Mouse (Mus musculus): Measurements from ENCODE around the gene Fam102a.

Gene Fam102a

DNA sequence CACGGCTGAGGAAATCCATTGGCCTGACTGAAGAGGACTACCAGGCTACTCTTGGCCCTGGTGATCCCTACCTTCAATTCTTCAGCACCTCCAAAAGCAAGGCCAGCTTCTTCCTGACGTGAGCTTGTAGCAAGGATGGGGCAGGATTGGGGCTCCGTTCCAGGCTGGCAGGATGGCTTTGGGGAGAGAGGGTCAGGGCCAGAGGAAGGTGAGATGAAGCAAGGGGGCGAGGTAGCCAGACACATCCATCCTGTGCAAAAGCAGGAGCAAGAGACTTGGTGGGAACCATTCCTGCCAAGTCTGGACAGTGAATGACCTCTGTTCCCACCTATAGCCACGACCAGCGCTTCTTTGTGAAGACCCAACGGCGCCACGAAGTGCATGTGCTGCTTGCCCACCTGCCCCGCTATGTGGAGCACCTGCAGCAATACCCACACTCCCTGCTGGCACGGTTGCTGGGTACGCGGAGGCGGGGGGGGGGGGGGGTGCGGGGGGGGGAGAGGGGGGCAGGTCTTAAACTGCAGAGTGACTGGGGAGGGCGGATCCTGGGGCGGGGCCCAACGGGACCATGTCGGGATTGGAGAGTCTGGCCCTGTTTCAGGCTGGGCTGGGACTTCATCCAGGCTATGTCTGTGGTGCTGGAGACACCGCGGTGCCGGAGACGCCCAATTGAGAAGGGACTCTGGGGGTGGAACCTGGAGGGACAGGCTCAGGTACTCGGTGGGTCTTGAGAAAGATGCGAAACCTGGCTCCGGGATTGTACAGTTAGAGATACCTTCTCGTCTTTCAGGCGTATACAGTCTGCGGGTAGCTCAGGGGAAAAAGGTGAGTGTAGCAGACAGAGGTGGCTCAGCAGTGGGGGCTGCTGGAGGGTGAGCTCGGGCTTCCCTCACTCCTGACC, 43.3 kb downstream of the Fam102a start:
- no peak for DNase-seq (ENCODE audit: low read depth, low spot score)

DNA sequence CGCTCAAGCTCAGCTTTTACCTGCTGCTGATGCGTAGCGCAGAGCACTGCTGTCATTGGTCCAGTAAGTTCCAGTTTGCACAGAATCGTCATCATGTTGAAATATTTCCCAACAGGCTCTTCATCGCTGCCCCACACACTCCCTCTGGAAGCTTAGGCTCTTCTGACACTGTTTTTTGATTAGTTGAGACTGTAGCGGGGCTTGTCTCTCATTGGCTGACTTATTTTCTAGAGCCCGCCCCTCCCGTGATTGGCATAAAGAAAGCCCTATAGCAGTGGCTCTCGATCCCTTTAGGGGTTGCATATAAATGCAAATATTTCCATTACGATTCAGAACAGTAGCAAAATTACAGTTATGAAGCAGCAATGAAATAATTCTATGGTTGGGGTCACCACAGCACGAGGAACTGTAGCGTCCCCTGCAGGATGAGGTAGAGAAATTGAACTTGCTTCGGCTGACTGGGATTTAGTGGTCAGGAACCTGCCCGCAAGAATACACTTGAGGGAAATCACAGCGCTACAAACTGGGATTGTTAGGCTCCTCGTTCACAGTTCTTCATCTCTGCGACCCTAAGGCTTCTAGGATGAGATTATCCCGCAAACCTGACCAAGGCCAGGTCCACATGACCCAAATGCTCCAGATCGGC, 46.4 kb downstream of the Fam102a start:
- no peak for DNase-seq (ENCODE audit: low read depth, low spot score)

DNA sequence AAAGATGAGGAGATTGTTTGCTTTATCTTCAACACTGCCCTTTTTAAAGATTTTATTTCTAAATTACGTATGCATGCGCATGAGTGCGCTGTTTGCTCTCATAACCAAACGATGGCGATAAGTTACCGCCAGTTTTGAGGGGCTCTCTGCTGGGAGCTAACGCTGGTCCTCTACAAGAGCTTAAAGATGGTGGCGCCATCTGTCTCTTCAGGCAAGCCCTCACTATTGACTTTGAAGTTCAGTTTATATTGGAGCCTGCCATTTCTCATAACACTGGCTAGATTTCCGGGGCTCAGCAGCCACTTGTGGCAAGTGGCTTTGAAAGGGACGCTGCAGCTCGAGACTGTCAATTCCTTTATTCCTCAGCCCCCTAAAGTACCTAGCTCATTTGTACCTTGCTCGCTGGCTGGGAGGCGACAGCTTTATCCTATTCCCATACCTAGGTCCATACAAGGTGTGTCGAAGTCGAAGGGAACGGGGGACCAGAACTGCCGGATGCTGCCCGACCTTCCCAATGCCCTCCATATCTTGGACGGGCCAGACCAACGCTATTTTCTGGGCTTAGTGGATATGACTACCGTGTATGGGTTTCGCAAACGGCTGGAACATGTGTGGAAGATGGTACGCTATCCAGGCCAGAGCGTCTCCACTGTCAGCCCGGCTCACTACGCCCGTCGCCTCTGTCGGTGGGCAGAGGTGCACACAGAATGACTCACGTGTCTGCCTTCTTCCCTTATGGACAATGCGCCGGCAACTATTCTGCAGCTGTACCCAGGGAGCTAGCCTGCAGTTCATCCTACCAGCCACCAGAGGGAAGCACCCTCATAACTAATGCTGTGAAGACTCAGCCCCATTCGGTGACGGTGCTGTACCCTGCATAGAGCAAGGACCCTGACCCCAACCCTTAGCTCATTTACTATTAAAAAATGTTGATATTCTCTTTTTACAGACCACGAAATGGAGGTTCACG, 48.0 kb downstream of the Fam102a start:
- peak; percentile 82 for DNase-seq (ENCODE audit: low read depth, low spot score)

DNA sequence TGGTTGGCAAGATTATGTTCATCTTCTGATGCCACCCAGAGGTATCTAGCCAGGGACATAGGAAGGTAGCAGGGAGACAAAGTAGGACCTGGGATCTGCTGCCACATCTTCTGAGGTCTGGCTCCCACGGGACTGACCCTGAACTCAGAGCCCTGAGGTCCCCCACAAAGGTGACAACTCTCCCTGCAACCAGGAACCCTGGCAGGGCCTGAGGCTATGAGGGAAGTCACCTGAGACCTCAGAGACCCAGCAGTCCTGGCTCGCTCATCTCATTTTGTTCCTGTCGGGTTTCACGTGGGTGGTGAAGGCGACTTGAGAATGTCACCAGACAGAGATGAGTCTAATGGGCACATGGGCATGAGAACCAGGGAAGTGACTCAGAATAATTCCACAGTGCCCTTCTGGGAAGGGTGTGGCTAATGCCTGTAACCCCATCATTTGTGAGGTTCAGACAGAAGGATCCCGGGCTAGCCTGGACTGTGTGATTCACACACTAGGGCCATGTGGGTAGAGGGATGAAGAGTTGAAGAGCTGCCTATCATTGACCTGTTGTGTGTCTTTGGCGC, 50.1 kb downstream of the Fam102a start:
- no peak for DNase-seq (ENCODE audit: low read depth, low spot score)

DNA sequence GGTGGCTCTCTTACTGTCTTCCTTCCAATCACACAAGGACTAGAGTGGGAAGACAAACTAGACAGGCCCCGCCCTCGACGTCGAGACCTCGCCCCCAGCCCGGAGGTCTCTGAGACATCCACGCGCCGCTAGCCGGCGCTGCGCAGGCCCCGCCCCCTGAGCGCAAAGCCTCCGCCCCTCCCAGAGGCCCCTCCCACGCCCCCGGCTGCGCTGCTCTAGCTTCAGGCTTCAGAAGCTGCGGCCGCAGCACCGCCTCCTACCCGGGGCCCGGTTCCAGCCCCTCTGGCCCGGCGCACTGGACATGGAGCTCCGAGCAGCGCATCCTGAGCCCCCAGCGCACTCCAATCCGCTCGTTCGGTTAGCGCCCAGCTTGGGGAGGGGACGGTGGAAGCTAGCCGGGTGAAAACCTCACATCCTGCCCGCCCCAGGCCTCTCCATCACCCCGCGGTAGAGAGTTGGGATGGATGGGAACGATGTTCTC, 51.8 kb downstream of the Fam102a start, which contains the start of gene St6galnac4:
St6galnac4 (plus strand) TSS at position 225 of the 481 bp plus-strand sequence.
- peak; percentile 96 for DNase-seq (ENCODE audit: low read depth, low spot score)

DNA sequence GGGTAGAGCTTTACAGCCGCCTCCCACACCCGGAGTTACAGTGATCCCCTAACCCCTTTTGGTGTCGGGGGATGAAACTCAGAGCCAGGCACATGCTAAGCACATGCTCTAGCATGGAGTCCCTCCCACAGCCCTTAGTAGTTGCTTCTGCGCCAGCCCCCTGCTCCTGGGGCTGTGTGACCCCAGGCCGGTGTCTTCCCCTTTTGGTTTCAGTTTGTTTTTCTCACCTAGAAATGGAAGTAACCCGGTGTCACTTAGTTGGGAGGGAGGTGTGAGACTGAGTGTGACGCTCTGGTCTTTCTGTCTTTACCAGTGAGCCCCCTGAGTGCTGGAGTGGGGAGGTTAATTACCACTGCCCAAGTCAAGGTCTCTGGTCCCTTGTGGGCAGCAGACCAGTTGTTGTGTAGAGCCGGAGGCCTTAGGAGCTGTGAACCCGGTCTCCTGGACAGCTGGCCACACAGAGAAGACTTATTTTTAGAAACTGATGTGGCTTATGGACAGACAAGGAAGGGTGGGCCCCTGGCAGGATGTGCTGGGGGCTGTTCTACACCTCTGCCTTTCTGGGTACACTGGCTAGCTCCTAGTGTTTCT, 52.7 kb downstream of the Fam102a start:
- peak; percentile 82 for DNase-seq (ENCODE audit: low read depth, low spot score)

DNA sequence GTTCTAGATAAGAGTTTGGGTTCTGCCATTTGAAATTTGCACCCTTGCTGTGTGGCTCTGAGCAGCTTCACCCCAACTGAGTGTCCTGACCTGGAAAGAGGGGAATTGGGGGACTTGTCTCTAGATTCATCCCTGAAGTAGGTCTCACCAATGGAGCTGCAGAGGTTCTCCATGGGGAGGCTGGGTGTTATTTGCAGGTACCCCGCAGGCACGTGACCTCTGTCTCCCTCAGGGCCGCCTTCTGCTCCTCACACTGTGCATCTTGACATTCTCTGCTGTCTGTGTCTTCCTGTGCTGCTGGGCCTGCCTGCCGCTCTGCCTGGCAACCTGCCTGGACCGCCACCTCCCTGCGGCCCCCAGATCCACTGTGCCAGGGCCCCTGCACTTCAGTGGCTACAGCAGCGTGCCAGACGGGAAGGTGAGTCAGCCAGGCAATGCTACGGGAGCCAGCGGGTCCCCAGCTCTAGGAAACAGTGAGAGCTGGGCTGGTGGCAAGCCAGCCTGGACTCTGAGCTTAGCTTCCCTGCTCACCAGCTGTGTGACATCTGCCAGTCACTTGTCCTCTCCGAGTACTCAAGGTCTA, 54.2 kb downstream of the Fam102a start:
- DNase-seq (ENCODE audit: low read depth, low spot score), result no peak

DNA sequence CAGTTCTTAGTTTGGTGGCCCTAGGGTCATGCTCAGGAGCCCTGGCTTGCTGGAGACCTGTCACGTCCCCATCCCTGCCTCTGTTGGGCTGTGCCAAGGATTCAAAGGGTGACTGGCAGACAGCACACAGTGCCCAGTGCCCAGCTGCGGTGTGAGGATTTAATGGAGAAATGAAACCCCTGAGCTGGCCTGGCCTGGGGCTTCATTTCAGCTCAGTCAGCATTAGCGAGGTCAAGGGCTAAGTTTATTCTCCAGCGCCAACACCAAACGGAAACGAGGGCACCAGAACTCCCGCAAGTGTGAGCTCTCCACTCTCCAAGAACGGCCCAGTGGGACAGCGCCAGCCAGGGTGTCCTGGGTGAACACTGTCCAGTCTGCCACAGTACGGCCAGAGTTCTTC, 55.1 kb downstream of the Fam102a start:
- no peak for DNase-seq (ENCODE audit: low read depth, low spot score)

DNA sequence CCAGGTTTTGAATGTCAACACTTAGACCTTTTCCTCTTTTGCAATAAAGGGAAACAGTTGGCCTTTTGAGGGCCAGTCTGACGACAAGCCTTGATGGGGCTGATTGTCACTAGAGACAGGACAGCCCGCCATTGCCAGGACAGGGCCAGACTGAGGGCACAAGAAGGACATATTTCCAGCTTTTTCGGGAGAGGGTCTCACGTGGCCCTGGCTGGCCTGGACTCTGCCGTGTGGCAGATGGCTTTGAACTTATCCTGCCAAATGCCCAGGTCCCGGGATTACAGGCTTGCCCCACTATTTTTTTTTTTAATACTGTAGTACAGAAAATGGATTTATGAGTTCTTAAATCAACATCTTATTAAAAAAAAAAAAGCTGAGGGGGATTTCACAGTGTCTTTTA, 56.1 kb downstream of the Fam102a start:
- DNase-seq (ENCODE audit: low read depth, low spot score), result no peak

DNA sequence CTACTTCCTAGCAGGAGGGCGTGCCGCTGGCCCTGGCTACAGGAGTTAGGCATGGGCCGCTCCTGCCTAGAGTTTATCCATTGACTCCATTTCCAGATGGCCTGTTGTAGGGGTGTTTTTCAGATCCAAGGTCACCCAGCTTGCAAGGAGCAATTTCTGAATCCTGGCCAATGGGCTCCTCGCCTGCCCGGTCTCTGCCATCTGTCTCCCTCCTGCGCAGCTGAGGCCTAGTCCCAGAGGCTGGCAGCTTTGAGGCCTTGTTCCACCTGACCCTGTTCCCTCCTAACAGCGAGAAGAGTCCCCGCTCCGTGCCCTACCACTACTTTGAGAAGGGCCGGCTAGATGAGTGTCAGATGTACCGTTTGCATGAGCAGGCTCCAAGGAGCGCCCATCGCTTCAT, 61.6 kb downstream of the Fam102a start:
- DNase-seq (ENCODE audit: low read depth, low spot score), result no peak

DNA sequence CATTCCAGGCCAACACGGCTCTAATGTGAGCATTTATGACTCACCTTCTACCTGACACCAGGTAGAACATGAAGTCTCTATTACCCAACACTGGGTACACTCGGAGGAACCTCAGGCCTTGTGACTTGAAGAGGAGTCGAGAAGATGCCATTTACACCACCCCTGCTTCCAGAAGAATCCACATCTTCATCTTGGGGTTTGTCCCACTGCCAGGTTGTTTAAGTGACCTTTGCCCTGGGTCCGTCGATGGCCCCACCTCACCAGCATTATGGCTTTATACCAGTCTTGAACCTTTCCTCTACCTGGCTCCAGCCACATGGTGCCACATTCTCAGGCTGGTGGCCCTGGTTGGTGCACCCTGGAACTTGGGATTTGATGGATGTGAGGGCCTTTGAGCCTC, 62.1 kb downstream of the Fam102a start:
- DNase-seq (ENCODE audit: low read depth, low spot score), result no peak

DNA sequence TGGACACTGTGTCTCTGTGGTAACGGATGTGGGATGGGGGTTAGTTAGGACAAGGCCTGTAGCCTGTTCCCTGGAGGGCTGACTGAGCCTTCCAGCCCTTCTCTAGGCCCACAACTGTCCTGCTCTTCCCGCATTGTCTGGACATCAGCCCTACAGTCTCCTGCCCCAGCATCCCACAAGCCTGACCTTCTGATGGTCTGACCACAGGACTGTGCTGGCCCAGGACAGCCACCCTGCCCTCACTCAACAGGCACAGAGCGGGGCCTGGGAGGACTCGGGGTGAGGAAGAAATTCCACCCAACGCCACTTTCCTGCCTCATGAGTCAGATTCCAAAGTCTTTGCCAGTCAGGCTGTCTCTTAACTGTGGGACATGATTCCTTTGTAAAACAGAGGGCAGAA, 62.6 kb downstream of the Fam102a start:
- DNase-seq (ENCODE audit: low read depth, low spot score), result no peak

DNA sequence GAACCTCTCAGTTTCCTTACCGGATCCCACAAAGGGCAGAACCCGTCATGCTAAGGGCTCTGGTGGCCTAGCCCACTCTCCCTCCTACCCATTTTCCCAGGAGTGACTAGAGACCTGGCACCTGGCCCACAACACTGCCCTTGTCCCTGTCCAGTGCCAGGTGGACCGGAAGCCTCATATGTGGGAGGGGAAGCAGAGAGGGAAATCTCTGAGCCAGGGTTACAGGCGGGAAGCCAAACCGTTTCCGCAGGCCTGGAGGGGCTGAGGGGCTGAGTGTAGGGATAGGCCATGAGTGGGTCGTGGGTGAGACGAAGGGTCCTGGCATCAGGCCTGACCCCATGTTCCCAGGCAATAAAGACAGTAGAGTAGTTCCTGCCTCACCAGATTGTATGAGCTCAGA, 63.4 kb downstream of the Fam102a start:
- no peak for DNase-seq (ENCODE audit: low read depth, low spot score)

DNA sequence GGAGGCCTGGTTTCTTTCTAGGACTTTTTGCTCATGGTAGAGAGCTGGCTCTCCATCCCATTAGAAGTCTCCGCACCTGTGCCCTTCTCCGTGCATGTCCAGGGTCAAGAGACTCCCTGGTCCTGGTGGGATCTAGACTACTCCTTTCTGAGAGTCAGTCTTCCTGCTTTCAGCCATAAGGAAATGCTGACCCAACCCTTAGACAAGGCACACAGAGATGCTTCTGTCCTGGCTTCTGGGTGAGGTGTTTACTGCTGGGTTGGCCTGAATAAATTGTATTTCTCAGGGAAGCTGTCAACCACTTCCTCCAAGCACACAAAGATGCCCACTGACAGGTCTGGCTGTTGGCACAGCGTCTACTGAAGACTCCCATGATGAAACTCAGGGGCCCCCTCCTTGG, 64.3 kb downstream of the Fam102a start, which contains the start of gene St6galnac6:
St6galnac6 (plus strand) TSS at position 301 of the 400 bp plus-strand sequence.
- DNase-seq (ENCODE audit: low read depth, low spot score), result no peak

DNA sequence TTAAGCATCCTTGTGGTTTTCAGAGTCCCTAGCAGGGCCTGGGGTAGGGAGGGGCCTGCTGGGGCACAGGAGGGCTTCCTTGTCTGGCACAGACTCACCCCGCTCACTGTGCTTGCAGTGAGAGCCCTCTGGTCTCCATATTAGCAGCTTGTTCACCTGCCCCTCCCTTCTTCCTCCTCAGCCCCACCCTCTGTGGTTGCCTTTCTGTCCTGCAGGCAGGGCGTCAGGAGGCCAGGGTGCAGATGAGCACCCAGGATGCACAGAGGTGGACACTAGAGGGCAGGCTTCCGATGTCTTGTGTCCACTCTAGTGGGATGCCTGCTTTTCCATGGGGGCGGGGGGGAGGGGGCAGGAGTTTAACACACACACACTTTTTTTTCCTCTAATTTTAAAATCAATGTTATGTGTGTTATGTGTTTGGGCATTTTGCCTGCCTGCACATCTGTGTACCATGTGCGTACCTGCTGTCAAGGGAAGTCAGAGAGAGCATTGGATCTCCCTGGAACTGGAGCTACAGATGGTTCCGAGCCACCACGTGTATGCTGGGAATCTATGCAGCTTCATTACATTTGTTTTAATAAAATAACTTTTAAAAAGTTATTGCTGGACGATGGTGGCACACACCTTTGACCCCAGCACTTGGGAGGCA, 66.4 kb downstream of the Fam102a start:
- peak; percentile 67 for DNase-seq (ENCODE audit: low read depth, low spot score)

DNA sequence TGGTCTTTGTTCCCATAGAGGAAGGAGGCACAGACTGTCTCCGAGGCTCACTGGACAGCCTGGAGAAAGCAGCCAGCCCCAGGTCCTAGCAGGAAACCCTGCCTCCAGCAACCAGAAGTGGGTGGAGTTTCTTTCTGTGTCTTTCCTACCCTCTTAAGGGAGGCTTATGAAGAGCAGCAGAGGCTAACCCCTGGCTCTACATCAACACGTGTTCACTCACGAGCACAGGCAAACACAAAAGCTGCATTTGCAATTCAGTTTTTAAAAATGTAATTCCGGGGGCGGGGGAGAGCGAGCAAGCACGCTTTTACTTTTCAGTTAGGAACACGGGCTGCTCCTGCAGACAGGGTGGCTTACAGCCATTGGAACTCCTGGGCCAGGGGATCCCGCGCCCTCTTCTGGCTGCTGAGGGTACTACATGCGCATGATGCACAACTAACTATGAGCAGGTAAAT, 67.5 kb downstream of the Fam102a start:
- peak; percentile 85 for DNase-seq (ENCODE audit: low read depth, low spot score)

DNA sequence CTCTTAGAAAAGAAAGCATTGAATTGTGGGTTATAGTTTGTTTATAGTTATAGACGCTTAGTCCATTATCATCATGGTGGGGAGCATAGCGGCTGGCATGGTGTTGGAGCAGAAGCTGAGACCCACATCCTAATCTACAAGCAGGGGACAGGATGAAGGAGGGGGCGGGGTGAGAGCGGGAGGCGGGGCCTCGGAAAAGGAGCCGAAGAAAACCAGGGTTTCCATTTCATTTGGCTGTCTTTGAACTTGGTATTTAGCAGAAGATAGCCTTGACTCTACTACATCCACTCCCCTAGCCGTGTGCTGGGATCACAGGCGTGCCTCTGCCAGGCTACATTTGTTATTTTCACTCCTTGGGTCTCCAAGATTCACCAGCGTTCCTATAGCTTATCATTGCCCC, 69.5 kb downstream of the Fam102a start:
- DNase-seq (ENCODE audit: low read depth, low spot score), result no peak

DNA sequence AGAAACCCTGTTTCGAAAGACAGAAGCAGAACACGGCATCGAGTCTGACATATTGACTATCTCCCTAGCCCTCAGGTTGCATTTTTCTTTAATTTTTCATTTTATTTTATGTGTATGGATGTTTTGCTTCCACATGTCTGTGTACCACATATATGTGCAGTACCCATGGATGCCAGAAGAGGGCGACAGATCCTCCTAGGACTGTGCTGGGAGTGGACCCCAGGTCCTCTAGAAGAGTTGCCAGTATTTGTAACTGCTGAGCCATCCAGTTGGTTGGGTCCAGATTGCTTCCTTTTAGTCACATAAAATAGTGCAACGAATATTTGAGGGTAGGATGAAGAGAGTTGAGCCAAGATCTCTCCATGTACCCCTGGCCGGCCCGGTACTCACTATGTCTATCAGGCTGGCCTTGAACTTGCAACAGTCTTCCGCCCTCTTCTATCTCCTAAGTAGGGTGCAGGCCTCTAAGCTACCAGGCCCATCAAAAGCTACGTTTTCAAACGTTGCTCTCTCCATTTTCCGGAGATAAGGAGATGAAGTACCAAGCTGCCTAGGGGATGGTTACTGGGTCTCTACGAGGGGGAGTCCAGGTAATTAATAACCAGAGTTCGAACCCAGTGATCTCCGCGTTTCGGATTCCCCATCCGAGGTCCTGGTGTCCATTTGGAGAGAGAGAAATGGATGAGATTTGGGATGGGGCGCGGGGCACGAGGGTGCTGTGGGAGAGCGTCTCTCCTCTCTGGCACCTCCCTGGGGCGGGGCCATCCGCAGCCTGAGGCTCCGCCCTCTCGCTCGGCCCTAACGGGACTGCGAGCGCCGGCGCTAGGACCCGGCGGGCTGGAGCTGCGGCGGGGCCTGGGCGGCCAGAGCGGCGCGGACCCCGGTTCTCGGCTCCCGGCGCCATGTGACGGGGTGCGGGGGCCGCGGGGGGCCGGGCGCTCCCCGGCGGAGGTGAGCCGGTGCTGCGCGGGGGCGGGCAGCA, 71.3 kb downstream of the Fam102a start:
- peak; percentile 81 for DNase-seq (ENCODE audit: low read depth, low spot score)
